Mouse (Mus musculus): ENCODE data around the gene Nudt5.

DNA sequence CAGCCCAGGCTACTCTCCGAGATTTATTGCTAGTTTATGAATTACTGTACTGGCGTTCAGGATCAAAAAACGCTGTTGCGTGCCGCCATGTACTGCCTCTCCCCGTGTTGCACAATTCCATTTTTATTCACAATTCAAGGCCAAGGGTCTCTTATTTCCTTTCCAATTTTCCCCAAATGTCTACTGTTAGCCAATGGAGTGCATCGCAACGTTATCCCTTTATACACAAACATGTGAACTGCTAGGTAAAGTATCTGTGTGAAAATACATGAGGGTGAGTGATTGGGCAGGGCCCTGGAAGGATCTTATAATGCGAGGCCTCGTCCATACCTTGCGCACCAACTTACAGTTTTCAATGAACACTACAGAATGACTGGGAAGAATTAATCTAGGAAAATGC, 49.5 kb downstream of the Nudt5 start:
- TF ChIP-seq CTCF (IDR thresholded peaks at IDR 0.05 in 2 of 3, conservative IDR thresholded peaks at IDR 0.05 in 1 of 3; ENCODE audit: control insufficient read depth in 1 of 3, insufficient read depth in 1 of 3, low read depth in 2 of 3, low read length in 3 of 3, poor library complexity in 1 of 3, severe bottlenecking in 1 of 3) (no peak), SIN3A (IDR thresholded peaks at IDR 0.05; ENCODE audit: low read length) (no peak), POLR2AphosphoS2 (IDR thresholded peaks at IDR 0.05; ENCODE audit: low read length) (no peak), TAL1 (IDR thresholded peaks at IDR 0.05; ENCODE audit: low read length) (no peak), POLR2A (IDR thresholded peaks at IDR 0.05; ENCODE audit: control insufficient read depth in 1 of 2, insufficient read depth in 1 of 2, low read depth in 1 of 2, low read length in 2 of 2, poor library complexity in 1 of 2) (no peak), GABPA (IDR thresholded peaks at IDR 0.05; ENCODE audit: low read depth, low read length) (no peak), USF1 (IDR thresholded peaks at IDR 0.05; ENCODE audit: low read depth, low read length) (no peak)
